Mouse (Mus musculus) embryonic facial prominence, embryonic 11.5 days (tissue): ENCODE measurements around the gene Entpd1. TPM values are rescaled to one million over a fixed set of nuclear protein-coding genes. Genes with fewer than 3 reads are reported as not detected.

ENCODE experiments used
- ATAC-seq: fragments of 200-750 bp; cut with Nextera tagmentation; replicated peaks from 2 replicates; pipeline ENCODE4 v1.8.0; 2017; ENCODE audit warnings: low read depth; ENCODE audit not compliant: insufficient number of reproducible peaks, low FRiP score, low TSS enrichment
- DNase-seq: peaks from one replicate; pipeline ENCODE4 v3.0.0-alpha.2; 2015; ENCODE audit warnings: low spot score
- H3K27ac ChIP-seq: fragments of 300-500 bp; sonication (generic); replicated peaks from 2 replicates; pipeline ENCODE4 v1.5.1; 2014; ENCODE audit warnings: mild to moderate bottlenecking, low read depth, low read length, control low read depth
- H3K27me3 ChIP-seq: fragments of 300-500 bp; sonication (generic); 2 replicates; pipeline ENCODE4 v1.6.1; 2014; ENCODE audit warnings: mild to moderate bottlenecking, low read length, moderate library complexity, mixed read lengths; ENCODE audit not compliant: control insufficient read depth, insufficient read depth
- H3K36me3 ChIP-seq: fragments of 300-500 bp; sonication (generic); replicated peaks from 2 replicates; pipeline ENCODE4 v1.6.1; 2014; ENCODE audit warnings: low read depth, mild to moderate bottlenecking, low read length, moderate library complexity, mixed read lengths; ENCODE audit not compliant: control insufficient read depth, insufficient read depth
- H3K4me1 ChIP-seq: fragments of 300-500 bp; sonication (generic); 2 replicates; pipeline ENCODE4 v1.6.1; 2014; ENCODE audit warnings: low read length, mixed read lengths; ENCODE audit not compliant: control insufficient read depth, insufficient read depth
- H3K4me2 ChIP-seq: fragments of 300-500 bp; sonication (generic); 2 replicates; pipeline ENCODE4 v1.6.1; 2014; ENCODE audit warnings: low read depth, mild to moderate bottlenecking, control low read depth, low read length, moderate library complexity
- H3K4me3 ChIP-seq: fragments of 300-500 bp; sonication (generic); 2 replicates; pipeline ENCODE4 v1.5.1; 2014; ENCODE audit warnings: low read depth, low read length, control low read depth
- H3K9ac ChIP-seq: fragments of 300-500 bp; sonication (generic); replicated peaks from 2 replicates; pipeline ENCODE4 v1.6.1; 2014; ENCODE audit warnings: mild to moderate bottlenecking, control low read depth, low read length
- H3K9me3 ChIP-seq: fragments of 300-500 bp; sonication (generic); replicated peaks from 2 replicates; pipeline ENCODE4 v1.6.1; 2016; ENCODE audit warnings: mild to moderate bottlenecking, low read length, inconsistent platforms, mixed read lengths; ENCODE audit not compliant: control insufficient read depth
- WGBS: fragments of 180-500 bp; shearing (Covaris S2); extraction: QIAGEN DNeasy Blood & Tissue Kit; methylation state at CpG from one replicate; pipeline ENCODE4 v1.1.7; 2014; 5-methylcytosine and 5-hydroxymethylcytosine counted together
- polyA plus RNA-seq: library from polyadenylated mRNA; unstranded; fragments of >200 nt; fragmentation: Nextera tagmentation; extraction: Ambion mirVana; gene quantifications from 2 replicates; pipeline ENCODE4 v1.2.1, GENCODE M21; 2014

Gene Entpd1
- polyA plus RNA-seq, 1 experiment from 2014 or later: 6.1 TPM

DNA sequence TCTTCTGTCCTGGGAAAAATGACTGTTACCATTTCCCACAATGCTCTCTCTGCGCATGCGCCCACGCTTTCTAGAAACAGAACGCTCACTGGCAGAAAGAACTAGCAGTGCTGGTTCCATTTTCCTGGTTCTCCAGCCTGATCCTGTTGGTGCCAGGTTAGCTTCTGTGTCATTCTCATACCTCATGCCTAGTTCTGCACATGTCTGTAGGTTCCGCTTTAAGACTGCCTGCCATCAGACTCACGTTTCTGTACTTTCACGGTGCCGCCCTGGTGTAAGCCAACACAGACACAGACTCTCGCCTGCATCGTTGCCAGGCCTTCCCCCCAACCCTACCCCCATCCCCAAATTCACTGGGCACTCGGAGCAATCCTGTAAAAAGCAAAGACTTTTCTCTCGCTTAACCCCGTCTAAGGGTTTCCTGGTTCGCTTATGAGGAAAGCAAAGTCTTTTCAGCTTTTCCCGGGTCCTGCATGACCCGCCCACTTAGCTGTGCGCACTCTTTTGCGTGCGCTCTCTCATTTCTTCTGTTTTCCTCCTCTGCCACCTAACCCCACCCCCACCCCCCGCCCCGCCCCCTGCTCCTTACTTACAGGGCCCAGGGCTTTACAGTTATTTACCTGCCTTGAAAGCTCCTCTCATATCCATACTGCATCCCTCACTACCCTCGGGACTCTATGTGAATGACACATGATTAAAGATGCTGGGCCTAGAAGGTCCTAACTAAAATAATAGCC is 150.0 kb downstream of the Entpd1 start:
- ATAC-seq (no peak), DNase-seq (peak; percentile 54)
- no peaks in the 10 kb centered on the region for H3K4me1 ChIP-seq
- H3K4me2 ChIP-seq: peak overlapping the region; percentile 30
- H3K9ac ChIP-seq: peak overlapping the region; percentile 46
- H3K27ac ChIP-seq: no peak overlapping the region
- WGBS: 32% methylated on average over 22 of the region's 22 CpGs
- H3K27me3 ChIP-seq: no peaks in the 10 kb centered on the region
- H3K36me3 ChIP-seq: no peaks in the 10 kb centered on the region
- no peaks in the 10 kb centered on the region for H3K9me3 ChIP-seq
- 0 out of 2 replicates have a peak overlapping the region, but pooled peaks have one; percentile 9 for H3K4me3 ChIP-seq

DNA sequence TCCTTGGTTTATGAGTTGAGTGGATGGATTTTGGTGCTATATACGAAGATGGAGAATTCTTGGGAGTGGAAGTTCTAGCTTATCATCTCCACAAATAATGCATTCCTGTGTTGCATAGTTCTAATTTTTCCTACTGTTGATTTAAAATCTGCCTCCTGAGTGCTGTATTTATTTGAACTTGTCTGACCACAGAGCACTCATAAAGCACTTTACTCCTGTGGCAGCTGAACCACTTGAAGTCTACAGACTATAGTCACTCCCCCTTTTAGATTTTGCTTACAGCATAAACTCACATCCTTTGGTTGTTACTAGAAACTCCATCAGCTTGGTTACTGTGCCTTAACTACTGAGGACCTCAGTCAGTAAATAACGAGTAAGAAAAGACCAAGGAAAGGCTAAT is 155.0 kb downstream of the Entpd1 start:
- Histone ChIP-seq H3K4me1 (no peaks in the 10 kb centered on the region), H3K27me3 (no peaks in the 10 kb centered on the region), H3K27ac (no peak overlapping the region), H3K36me3 (no peaks in the 10 kb centered on the region), H3K4me3 (no peak overlapping the region), H3K9ac (no peak overlapping the region), H3K4me2 (no peak overlapping the region), H3K9me3 (no peaks in the 10 kb centered on the region)
- no peak for DNase-seq
- ATAC-seq: no peak
- 84% methylated on average over 2 of the region's 2 CpGs for WGBS

DNA sequence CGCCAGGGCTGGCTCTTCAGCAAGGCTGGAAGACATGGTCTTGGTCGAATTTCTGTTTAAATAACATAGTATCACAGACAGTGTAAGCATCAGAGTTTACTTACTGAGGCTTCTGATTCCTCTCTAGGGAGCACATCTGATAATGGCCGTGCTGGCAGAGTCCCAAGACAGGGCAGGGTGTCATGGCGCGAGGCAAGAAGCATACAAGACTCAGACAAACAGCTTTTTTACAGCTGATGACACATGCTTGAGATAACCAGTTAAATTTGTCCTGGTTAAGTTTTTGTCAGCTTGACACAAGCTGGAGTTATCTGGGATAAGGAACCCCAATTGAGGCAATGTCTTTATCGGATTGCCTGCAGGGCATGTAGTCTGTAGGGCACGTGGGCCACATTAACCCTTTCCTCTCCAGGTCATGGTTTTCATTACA is 157.2 kb downstream of the Entpd1 start:
- Histone ChIP-seq H3K9ac (no peak overlapping the region), H3K36me3 (no peaks in the 10 kb centered on the region), H3K4me1 (no peaks in the 10 kb centered on the region), H3K27me3 (no peaks in the 10 kb centered on the region), H3K4me2 (no peak overlapping the region), H3K9me3 (no peaks in the 10 kb centered on the region), H3K4me3 (no peak overlapping the region), H3K27ac (no peak overlapping the region)
- ATAC-seq (no peak), DNase-seq (no peak)
- 38% methylated on average over 7 of the region's 7 CpGs for WGBS

GRCm38 (mm10) chr19:40788004-40788714 is 176.0 kb downstream of the Entpd1 start:
- no peak overlapping the region for H3K27ac ChIP-seq
- DNase-seq (no peak), ATAC-seq (no peak)
- no peak overlapping the region for H3K9ac ChIP-seq
- no peaks in the 10 kb centered on the region for H3K27me3 ChIP-seq
- H3K36me3 ChIP-seq: no peaks in the 10 kb centered on the region
- H3K4me1 ChIP-seq: no peaks in the 10 kb centered on the region
- H3K4me2 ChIP-seq: no peak overlapping the region
- 81% methylated on average over 13 of the region's 15 CpGs for WGBS
- no peak overlapping the region for H3K4me3 ChIP-seq
- H3K9me3 ChIP-seq: no peaks in the 10 kb centered on the region

DNA sequence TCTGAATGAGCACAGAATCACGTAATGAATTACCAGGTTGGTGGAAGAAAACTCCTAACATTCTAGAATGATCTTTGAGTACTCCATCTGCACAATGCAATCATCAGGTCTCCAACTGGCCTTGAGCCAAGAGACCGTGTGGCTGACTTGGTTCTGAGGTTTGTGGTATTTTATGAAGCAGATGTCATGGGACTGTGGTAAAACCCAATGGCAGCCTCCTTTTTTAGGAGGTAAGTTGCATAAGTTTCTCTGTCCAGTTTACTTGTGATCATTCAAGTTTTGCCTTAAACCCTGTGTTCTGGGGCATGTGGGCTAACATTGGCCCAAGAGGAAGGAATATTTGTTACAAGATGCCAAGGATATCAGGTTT is 176.5 kb downstream of the Entpd1 start:
- 83% methylated on average over 2 of the region's 2 CpGs for WGBS
- DNase-seq: no peak
- H3K4me3 ChIP-seq: no peak overlapping the region

More for the DNA sequence above, 176.5 kb downstream of the Entpd1 start:
- H3K27ac ChIP-seq: no peak overlapping the region
- ATAC-seq: no peak
- H3K4me1 ChIP-seq: no peaks in the 10 kb centered on the region
- no peaks in the 10 kb centered on the region for H3K27me3 ChIP-seq
- H3K4me2 ChIP-seq: no peak overlapping the region
- H3K9me3 ChIP-seq: no peaks in the 10 kb centered on the region
- no peaks in the 10 kb centered on the region for H3K36me3 ChIP-seq
- H3K9ac ChIP-seq: no peak overlapping the region

Other genes starting within 250 kb of the Entpd1 start
- gene Sorbs1, start 98.6 kb upstream of the Entpd1 start, polyA plus RNA-seq: 35.7 and 39.3 TPM in 2 replicates
- gene Aldh18a1, start 23.9 kb upstream of the Entpd1 start, polyA plus RNA-seq: 56.0 and 59.7 TPM in 2 replicates
- gene Tctn3, start 133 bp upstream of the Entpd1 start, polyA plus RNA-seq: 10.3 and 11.2 TPM in 2 replicates
- gene Cc2d2b, start 136.4 kb downstream of the Entpd1 start, polyA plus RNA-seq: 0.06 and 0.25 TPM in 2 replicates
- 36.3 and 40.0 TPM in 2 replicates for gene Ccnj, start 218.9 kb downstream of the Entpd1 start, polyA plus RNA-seq